ENCODE assay signal across 10 mouse cellular contexts in the genomic region with DNA sequence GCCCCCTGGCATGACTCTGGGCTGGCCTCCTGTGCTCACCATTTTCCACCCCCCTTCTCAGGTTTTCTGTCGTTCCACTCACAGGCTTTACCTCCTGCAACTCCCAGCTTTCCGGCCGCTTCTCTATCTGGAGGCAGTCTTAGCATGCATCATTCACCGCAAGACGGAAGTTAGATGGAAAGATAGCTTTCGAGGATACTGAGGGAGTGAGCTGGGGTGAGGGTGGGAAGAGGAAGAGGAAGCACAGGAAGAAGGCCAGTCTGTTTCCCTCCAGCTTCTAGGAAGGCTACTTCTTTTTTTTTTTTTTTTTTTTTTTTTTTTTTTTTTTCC. TPM values are rescaled to one million over a fixed set of nuclear protein-coding genes. Genes with fewer than 3 reads are reported as not detected.
DNase-seq lines count a peak whose midpoint lies in the region; ATAC-seq and TF ChIP-seq lines count a peak whose summit lies in the region.
"Had no signal": no experiment of that assay in that cellular context is flagged by ENCODE, and none has a peak within 500 bp of the region (broad histone marks: within the 10 kb centered on the region; RNA-seq: fewer than 3 reads in every experiment).

No protein-coding gene starts in this region.

- intact Hi-C loops in left cerebral cortex, adult 2 months (cut with DNase I), result loop anchor here (5.0 kb wide), 1 partner anchor 94 kb away; no protein-coding TSS in a partner anchor
- intact Hi-C loops in left cerebral cortex, postnatal 10 days (cut with DNase I), result loop anchor here (2.0 kb wide), 1 partner anchor 36 kb away; no protein-coding TSS in a partner anchor

- WGBS in forebrain, embryonic 13.5 days, result 75% methylated on average over 6 of the region's 6 CpGs
- WGBS in forebrain, embryonic 11.5 days, result 71% methylated on average over 6 of the region's 6 CpGs

- H3K27ac ChIP-seq in forebrain, embryonic 13.5 days, result no peak overlapping the region
- H3K27ac ChIP-seq in forebrain, embryonic 11.5 days (ENCODE audit: low read depth, low read length), result no peak overlapping the region
- peak overlapping the region; percentile 86 for H3K27ac ChIP-seq in left cerebral cortex, adult 2 months

- DNase-seq in forebrain, embryonic 11.5 days (ENCODE audit: low spot score), result no peak
- DNase-seq in left cerebral cortex, adult 2 months (ENCODE audit: extremely low spot score in 1 of 2, low spot score in 2 of 2), result no peak
- no peak for DNase-seq in left cerebral cortex, postnatal 10 days (ENCODE audit: extremely low spot score in 1 of 2, low spot score in 2 of 2)
- DNase-seq in thymus, postnatal 4 days, result no peak
- no peak for DNase-seq in spleen, adult 12 weeks (ENCODE audit: low spot score)
- DNase-seq in ovary, adult 18-20 months (ENCODE audit: low spot score), result no peak
- DNase-seq: cerebellum, adult 8-10 months had no signal

- H3K9ac ChIP-seq in forebrain, embryonic 13.5 days, result peak overlapping the region; percentile 21; the same call in 1 of the 2 replicates
- H3K9ac ChIP-seq in forebrain, embryonic 11.5 days (ENCODE audit: low read length), result no peak overlapping the region; the same call in 1 of the 2 replicates

- peaks cover 16% of the 10 kb centered on the region for H3K4me1 ChIP-seq in forebrain, embryonic 13.5 days
- no peaks in the 10 kb centered on the region for H3K4me1 ChIP-seq in forebrain, embryonic 11.5 days (replicated peaks; ENCODE audit: control insufficient read depth, insufficient read depth, low read length)

- no peak overlapping the region for H3K4me3 ChIP-seq in forebrain, embryonic 13.5 days
- H3K4me3 ChIP-seq in forebrain, embryonic 11.5 days (ENCODE audit: low read depth, low read length), result no peak overlapping the region
- peak overlapping the region; percentile 40 for H3K4me3 ChIP-seq in left cerebral cortex, adult 2 months

- no peak for ATAC-seq in forebrain, embryonic 13.5 days
- ATAC-seq in forebrain, embryonic 11.5 days (replicated peaks; ENCODE audit: low FRiP score), result no peak
- ATAC-seq in megakaryocyte progenitor cell, adult 5-6 weeks (replicated peaks; ENCODE audit: poor library complexity), result peak; percentile 61

- TF ChIP-seq CTCF in left cerebral cortex, adult 2 months (IDR thresholded peaks at IDR 0.05), result no peak

- H3K4me2 ChIP-seq in forebrain, embryonic 13.5 days, result no peak overlapping the region
- no peak overlapping the region for H3K4me2 ChIP-seq in forebrain, embryonic 11.5 days (ENCODE audit: low read depth, low read length, severe bottlenecking)

- H3K36me3 ChIP-seq in forebrain, embryonic 13.5 days (ENCODE audit: poor library complexity, severe bottlenecking), result no peaks in the 10 kb centered on the region
- no peaks in the 10 kb centered on the region for H3K36me3 ChIP-seq in forebrain, embryonic 11.5 days (ENCODE audit: control insufficient read depth, insufficient read depth, low read length)

- H3K27me3 ChIP-seq in forebrain, embryonic 13.5 days, result no peaks in the 10 kb centered on the region
- H3K27me3 ChIP-seq in forebrain, embryonic 11.5 days (ENCODE audit: control insufficient read depth, insufficient read depth, low read length), result no peaks in the 10 kb centered on the region

- H3K9me3 ChIP-seq in forebrain, embryonic 13.5 days (replicated peaks), result no peaks in the 10 kb centered on the region
- no peaks in the 10 kb centered on the region for H3K9me3 ChIP-seq in forebrain, embryonic 11.5 days (ENCODE audit: control insufficient read depth, low read length)

RNA-seq across cellular contexts. Expression of gene Cmtm5, which starts 0.7 kb away (rescaled TPM):
- 0.69 and 0.85 TPM in 2 replicates for polyA plus RNA-seq in forebrain, embryonic 13.5 days (2015; fragmentation: Nextera tagmentation; extraction: Ambion mirVana)
- 0.69 TPM in 1 of 2 replicates, not detected in the other for polyA plus RNA-seq in forebrain, embryonic 11.5 days (2014; fragmentation: Nextera tagmentation; extraction: Ambion mirVana)
- total RNA-seq in left cerebral cortex, adult 2 months (2021), result 10 to 100 TPM; 46.5 to 53.5 TPM
- 10 to 100 TPM; 23.5 to 25.2 TPM for total RNA-seq in left cerebral cortex, postnatal 10 days (2021)
- not detected in 2 replicates for total RNA-seq in megakaryocyte progenitor cell, adult 5-6 weeks (2015)
- not detected in 2 replicates for total RNA-seq in megakaryocyte progenitor cell, adult 5-6 weeks (2017)

RNA-seq across cellular contexts. Expression of gene Il25, which starts 4.3 kb away (rescaled TPM):
- polyA plus RNA-seq in forebrain, embryonic 13.5 days (2015; fragmentation: Nextera tagmentation; extraction: Ambion mirVana), result 0.23 and 0.52 TPM in 2 replicates
- not detected in 2 replicates for polyA plus RNA-seq in forebrain, embryonic 11.5 days (2014; fragmentation: Nextera tagmentation; extraction: Ambion mirVana)
- not detected for total RNA-seq in left cerebral cortex, adult 2 months (2021)
- total RNA-seq in left cerebral cortex, postnatal 10 days (2021), result not detected
- not detected in 2 replicates for total RNA-seq in megakaryocyte progenitor cell, adult 5-6 weeks (2015)
- not detected in 2 replicates for total RNA-seq in megakaryocyte progenitor cell, adult 5-6 weeks (2017)
- polyA plus RNA-seq: liver, embryonic 16.5 days had no signal

RNA-seq across cellular contexts. Expression of gene Efs, which starts 10.9 kb away (rescaled TPM):
- 28.2 and 30.5 TPM in 2 replicates for polyA plus RNA-seq in forebrain, embryonic 13.5 days (2015; fragmentation: Nextera tagmentation; extraction: Ambion mirVana)
- 39.4 and 41.8 TPM in 2 replicates for polyA plus RNA-seq in forebrain, embryonic 11.5 days (2014; fragmentation: Nextera tagmentation; extraction: Ambion mirVana)
- 1 to 10 TPM; 5.1 to 8.1 TPM for total RNA-seq in left cerebral cortex, adult 2 months (2021)
- total RNA-seq in left cerebral cortex, postnatal 10 days (2021), result 1 to 10 TPM; 7.9 to 8.8 TPM
- not detected in 2 replicates for total RNA-seq in megakaryocyte progenitor cell, adult 5-6 weeks (2015)
- total RNA-seq in megakaryocyte progenitor cell, adult 5-6 weeks (2017), result not detected in 2 replicates

RNA-seq across cellular contexts. Expression of gene Slc22a17, which starts 23.9 kb away (rescaled TPM):
- 90.8 and 102 TPM in 2 replicates for polyA plus RNA-seq in forebrain, embryonic 13.5 days (2015; fragmentation: Nextera tagmentation; extraction: Ambion mirVana)
- 44.4 and 51.8 TPM in 2 replicates for polyA plus RNA-seq in forebrain, embryonic 11.5 days (2014; fragmentation: Nextera tagmentation; extraction: Ambion mirVana)
- total RNA-seq in left cerebral cortex, adult 2 months (2021), result 100 to 1,000 TPM; 586 to 617 TPM
- total RNA-seq in left cerebral cortex, postnatal 10 days (2021), result 100 to 1,000 TPM; 562 to 600 TPM
- 1.3 and 3.0 TPM in 2 replicates for total RNA-seq in megakaryocyte progenitor cell, adult 5-6 weeks (2015)
- total RNA-seq in megakaryocyte progenitor cell, adult 5-6 weeks (2017), result 1.3 and 1.4 TPM in 2 replicates

RNA-seq across cellular contexts. Expression of gene Myh6, which starts 29.9 kb away (rescaled TPM):
- 0.32 and 0.91 TPM in 2 replicates for polyA plus RNA-seq in forebrain, embryonic 13.5 days (2015; fragmentation: Nextera tagmentation; extraction: Ambion mirVana)
- polyA plus RNA-seq in forebrain, embryonic 11.5 days (2014; fragmentation: Nextera tagmentation; extraction: Ambion mirVana), result 0.32 TPM in 1 of 2 replicates, not detected in the other
- 10 to 100 TPM in 1 of 2 experiments, 1 to 10 TPM in 1; 6.0 to 10.9 TPM for total RNA-seq in left cerebral cortex, adult 2 months (2021)
- total RNA-seq in left cerebral cortex, postnatal 10 days (2021), result 1 to 10 TPM; 2.2 to 3.8 TPM
- not detected in 2 replicates for total RNA-seq in megakaryocyte progenitor cell, adult 5-6 weeks (2015)
- not detected in 2 replicates for total RNA-seq in megakaryocyte progenitor cell, adult 5-6 weeks (2017)

Comparison
In these comparisons a context has a peak if more than half of its experiments do, and no peak if none do; other contexts are left out.
1. RNA of gene Cmtm5, which starts 0.7 kb away (total RNA-seq): 46.5 to 53.5 TPM in left cerebral cortex, adult 2 months and 23.5 to 25.2 TPM in left cerebral cortex, postnatal 10 days; not detected in megakaryocyte progenitor cell, adult 5-6 weeks; every median in the first group is over 10 times any median in the second.
2. RNA of gene Efs, which starts 10.9 kb away (total RNA-seq): 7.9 to 8.8 TPM in left cerebral cortex, postnatal 10 days and 5.1 to 8.1 TPM in left cerebral cortex, adult 2 months; not detected in megakaryocyte progenitor cell, adult 5-6 weeks; every median in the first group is over 4 times any median in the second.